Mouse (Mus musculus) limb, embryonic 14.5 days (tissue): ENCODE measurements around the gene Rasgrp3. TPM values are rescaled to one million over a fixed set of nuclear protein-coding genes. Genes with fewer than 3 reads are reported as not detected.

ENCODE experiments used
- ATAC-seq: fragments of 200-750 bp; cut with Nextera tagmentation; 2 replicates; pipeline ENCODE4 v1.8.0; 2017; ENCODE audit warnings: low read depth, moderate number of reproducible peaks, moderate TSS enrichment; ENCODE audit not compliant: low FRiP score
- DNase-seq: peaks from one replicate; pipeline ENCODE4 v3.0.0-alpha.2; 2015; ENCODE audit warnings: low spot score
- H3K27ac ChIP-seq: fragments of 300-500 bp; sonication (generic); replicated peaks from 2 replicates; pipeline ENCODE4 v1.5.1; 2014; ENCODE audit warnings: low read depth, mild to moderate bottlenecking, low read length, moderate library complexity, mixed read lengths
- H3K27me3 ChIP-seq: fragments of 300-500 bp; sonication (generic); 2 replicates; pipeline ENCODE4 v1.6.1; 2014; ENCODE audit warnings: low read length, mixed read lengths; ENCODE audit not compliant: control insufficient read depth, insufficient read depth
- H3K36me3 ChIP-seq: fragments of 300-500 bp; sonication (generic); 2 replicates; pipeline ENCODE4 v1.6.1; 2014; ENCODE audit warnings: mild to moderate bottlenecking, low read length, moderate library complexity, mixed read lengths; ENCODE audit not compliant: control insufficient read depth, insufficient read depth
- H3K4me1 ChIP-seq: fragments of 300-500 bp; sonication (generic); 2 replicates; pipeline ENCODE4 v1.6.1; 2014; ENCODE audit warnings: antibody characterized with exemption, low read length, mixed read lengths; ENCODE audit not compliant: control insufficient read depth, insufficient read depth
- H3K4me2 ChIP-seq: fragments of 300-500 bp; sonication (generic); replicated peaks from 2 replicates; pipeline ENCODE4 v1.6.1; 2014; ENCODE audit warnings: low read depth, mild to moderate bottlenecking, low read length, moderate library complexity; ENCODE audit not compliant: severe bottlenecking
- H3K4me3 ChIP-seq: fragments of 300-500 bp; sonication (generic); replicated peaks from 2 replicates; pipeline ENCODE4 v1.5.1; 2014; ENCODE audit warnings: low read length
- H3K9ac ChIP-seq: fragments of 300-500 bp; sonication (generic); 2 replicates; pipeline ENCODE4 v1.6.1; 2014; ENCODE audit warnings: mild to moderate bottlenecking, low read depth, low read length, moderate library complexity; ENCODE audit not compliant: severe bottlenecking
- H3K9me3 ChIP-seq: fragments of 300-500 bp; sonication (generic); 2 replicates; pipeline ENCODE4 v1.6.1; 2016; ENCODE audit warnings: low read length; ENCODE audit not compliant: control insufficient read depth
- POLR2A ChIP-seq: fragments of 200-500 bp; IDR thresholded peaks from 2 replicates; pipeline ENCODE4 v1.8.0; 2012; ENCODE audit warnings: inconsistent platforms, mild to moderate bottlenecking, moderate library complexity, borderline replicate concordance; ENCODE audit not compliant: insufficient read depth, insufficient read length; ENCODE audit errors: extremely low read depth
- WGBS: fragments of 180-500 bp; shearing (Covaris S2); extraction: QIAGEN DNeasy Blood & Tissue Kit; methylation state at CpG from one replicate; pipeline ENCODE4 v1.1.7; 2014; 5-methylcytosine and 5-hydroxymethylcytosine counted together
- polyA plus RNA-seq, 2 experiments: library from polyadenylated mRNA; depleted of rRNA in 1 of 2; stranded (reverse) in 1 of 2; unstranded in 1 of 2; fragments of >200 nt; fragmentation: Nextera tagmentation in 1 of 2; extraction: Ambion mirVana in 1 of 2; gene quantifications; 2 replicates each; pipeline versions ENCODE4 v1.2.1 to v1.2.3; 2012 to 2014

The Rasgrp3 gene
- polyA plus RNA-seq, 2 experiments, result 9.3 to 13.9 TPM

DNA sequence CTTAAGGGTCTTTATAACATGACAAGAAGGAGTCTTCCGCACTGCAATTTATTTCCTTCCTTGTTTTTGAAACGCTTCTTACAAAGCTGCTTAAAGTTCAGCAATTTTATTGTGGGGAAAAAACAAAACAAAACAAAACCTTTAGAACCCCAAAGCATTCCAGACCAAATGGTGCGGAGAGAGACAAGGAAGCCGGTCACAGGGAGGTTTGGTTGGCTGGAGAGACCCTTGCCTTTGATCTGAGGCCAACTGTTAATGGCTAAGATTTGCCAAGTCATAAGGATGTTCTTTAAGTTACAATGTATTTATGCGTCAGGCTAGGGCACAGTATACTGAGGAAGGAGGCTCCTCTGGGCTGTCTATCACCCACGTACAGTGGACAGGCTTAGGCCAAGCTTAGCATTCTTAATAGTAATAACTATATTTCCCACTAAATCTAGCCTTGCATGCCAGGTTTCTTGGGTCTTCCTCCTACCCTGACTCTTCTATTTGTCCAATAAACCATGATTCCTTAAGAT is 96.8 kb downstream of the Rasgrp3 start:
- no peak for DNase-seq
- H3K9ac ChIP-seq, result no peak overlapping the region
- WGBS, result 72% methylated on average over 6 of the region's 6 CpGs
- H3K36me3 ChIP-seq, result peaks cover 13% of the 10 kb centered on the region
- H3K27me3 ChIP-seq, result no peaks in the 10 kb centered on the region
- ATAC-seq, result no peak
- no peak overlapping the region for H3K4me3 ChIP-seq
- H3K27ac ChIP-seq, result no peak overlapping the region
- no peak overlapping the region for H3K4me2 ChIP-seq
- no peak for TF ChIP-seq POLR2A
- no peaks in the 10 kb centered on the region for H3K4me1 ChIP-seq
- H3K9me3 ChIP-seq, result no peaks in the 10 kb centered on the region

DNA sequence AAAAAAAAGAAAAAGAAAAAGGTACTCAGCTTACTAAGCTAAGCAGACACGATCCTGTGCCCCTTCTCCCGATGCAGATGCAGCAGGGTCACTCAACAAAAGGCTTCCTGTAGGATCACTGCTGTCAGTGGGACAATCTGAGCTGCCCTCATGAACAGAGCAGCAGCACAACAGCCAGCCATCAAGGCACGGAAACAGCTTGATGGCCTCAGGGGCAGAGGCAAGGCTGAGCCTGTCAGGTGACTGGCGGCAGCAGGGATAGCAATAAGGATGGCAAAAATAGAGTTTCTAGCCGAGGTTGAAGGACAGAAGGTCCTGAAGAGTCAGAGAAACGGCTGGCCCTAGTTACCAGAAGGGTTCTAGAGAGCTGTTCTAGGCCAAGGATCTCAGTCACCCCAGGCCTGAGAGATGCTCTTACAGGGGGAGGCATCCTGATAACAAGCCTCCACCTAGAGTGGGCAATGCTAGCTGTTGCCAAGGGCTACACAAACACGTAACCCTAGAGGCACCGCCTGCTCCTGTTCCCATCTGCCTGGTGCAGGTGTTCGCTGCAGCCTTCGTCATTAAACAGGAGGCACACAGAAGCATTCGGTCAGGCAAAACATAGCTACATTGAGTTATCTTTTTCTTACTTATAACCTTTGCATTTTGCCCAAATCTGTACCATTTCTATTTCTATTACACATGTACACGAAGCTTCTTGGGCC is 98.8 kb downstream of the Rasgrp3 start:
- Histone ChIP-seq H3K4me2 (no peak overlapping the region), H3K27ac (no peak overlapping the region), H3K4me3 (no peak overlapping the region), H3K27me3 (no peaks in the 10 kb centered on the region), H3K9ac (no peak overlapping the region), H3K9me3 (no peaks in the 10 kb centered on the region), H3K36me3 (peaks cover 24% of the 10 kb centered on the region), H3K4me1 (no peaks in the 10 kb centered on the region)
- TF ChIP-seq POLR2A, result no peak
- DNase-seq, result no peak
- ATAC-seq, result no peak
- 67% methylated on average over 12 of the region's 12 CpGs for WGBS

DNA sequence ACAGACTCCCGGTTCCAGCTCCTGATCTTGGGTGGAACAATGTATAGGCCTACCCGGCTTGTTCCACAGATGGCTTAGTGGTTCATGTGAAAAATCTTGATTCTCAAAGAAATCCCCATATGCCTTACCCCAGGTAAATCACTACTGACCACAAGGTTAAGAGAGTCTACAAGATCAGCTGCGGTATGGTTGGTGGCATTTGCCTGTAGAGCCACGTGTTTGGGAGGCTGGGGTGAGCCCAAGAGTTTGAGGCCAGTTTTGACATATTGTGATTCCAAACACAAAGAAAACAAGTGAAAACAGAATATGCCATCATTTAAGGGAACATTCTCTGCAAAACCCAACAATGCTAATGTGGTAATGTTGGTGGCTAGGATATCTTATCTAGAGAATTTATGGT is 99.9 kb downstream of the Rasgrp3 start:
- H3K9ac ChIP-seq, result no peak overlapping the region
- no peaks in the 10 kb centered on the region for H3K4me1 ChIP-seq
- WGBS, result 92% methylated on average over 4 of the region's 4 CpGs
- no peaks in the 10 kb centered on the region for H3K9me3 ChIP-seq
- no peak overlapping the region for H3K4me2 ChIP-seq
- no peak for TF ChIP-seq POLR2A
- no peak overlapping the region for H3K27ac ChIP-seq
- peaks cover 28% of the 10 kb centered on the region for H3K36me3 ChIP-seq
- ATAC-seq (no peak), DNase-seq (no peak)
- no peak overlapping the region for H3K4me3 ChIP-seq
- no peaks in the 10 kb centered on the region for H3K27me3 ChIP-seq

DNA sequence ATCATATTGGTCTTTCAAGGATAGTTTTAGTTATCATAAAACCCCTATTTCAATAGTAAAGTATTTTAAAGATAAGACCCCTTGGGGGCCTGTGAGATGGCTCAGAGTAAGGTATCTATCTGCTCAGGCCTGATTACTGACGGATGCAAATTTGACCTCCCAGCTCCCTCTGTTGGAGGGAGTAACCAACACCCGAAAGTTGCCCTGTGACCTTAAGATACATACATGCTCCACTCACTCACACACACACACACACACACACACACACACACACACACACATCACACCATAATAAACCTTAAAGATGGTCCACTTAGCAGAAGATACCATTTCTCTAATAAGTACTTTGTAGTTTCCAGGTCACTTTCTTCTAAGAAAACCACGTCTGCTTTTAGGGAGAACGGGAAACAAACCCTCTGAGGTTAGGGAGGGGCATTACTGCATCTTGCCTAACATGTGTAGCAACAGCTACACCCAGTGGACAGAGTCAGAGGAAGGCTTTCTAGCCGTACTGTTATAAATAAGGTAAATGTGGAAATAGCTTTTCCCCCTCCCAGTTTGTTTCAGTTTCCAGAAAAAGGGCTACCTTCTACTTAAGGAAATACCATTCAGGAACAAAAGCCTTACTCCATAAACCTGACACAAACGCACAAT is 100.8 kb downstream of the Rasgrp3 start:
- Histone ChIP-seq H3K4me2 (no peak overlapping the region), H3K9me3 (no peaks in the 10 kb centered on the region), H3K4me1 (no peaks in the 10 kb centered on the region), H3K27ac (no peak overlapping the region), H3K36me3 (peaks cover 33% of the 10 kb centered on the region), H3K27me3 (no peaks in the 10 kb centered on the region), H3K4me3 (no peak overlapping the region), H3K9ac (no peak overlapping the region)
- TF ChIP-seq POLR2A, result no peak
- peak; percentile 84 for DNase-seq
- WGBS, result 40% methylated on average over 6 of the region's 6 CpGs
- ATAC-seq, result peak; percentile 77; the same call in 1 of the 2 replicates

DNA sequence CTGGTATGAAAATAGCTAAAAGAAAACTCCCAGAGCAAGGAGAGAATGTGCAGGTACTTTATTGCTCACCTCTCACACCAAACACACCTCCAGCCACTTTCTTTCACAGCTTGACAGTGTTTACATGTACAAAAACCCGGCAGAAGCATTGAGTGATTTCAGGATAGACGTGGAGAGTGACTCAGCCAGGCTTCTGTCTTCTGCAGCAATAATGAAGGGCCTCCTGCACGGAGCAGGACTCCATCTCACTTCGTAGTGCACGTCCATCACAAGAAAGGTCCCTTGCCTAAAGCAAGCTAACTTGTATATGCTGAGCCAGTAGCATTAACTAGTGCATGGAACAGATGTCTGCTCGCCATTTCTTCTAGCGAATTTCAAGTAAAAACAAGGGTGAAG is 101.4 kb downstream of the Rasgrp3 start:
- TF ChIP-seq POLR2A, result no peak
- no peak overlapping the region for H3K4me2 ChIP-seq
- no peak overlapping the region for H3K4me3 ChIP-seq
- ATAC-seq (no peak), DNase-seq (no peak)
- peaks cover 38% of the 10 kb centered on the region for H3K36me3 ChIP-seq
- no peaks in the 10 kb centered on the region for H3K27me3 ChIP-seq
- no peaks in the 10 kb centered on the region for H3K4me1 ChIP-seq
- H3K9me3 ChIP-seq, result no peaks in the 10 kb centered on the region
- H3K27ac ChIP-seq, result no peak overlapping the region
- H3K9ac ChIP-seq, result no peak overlapping the region
- WGBS, result 87% methylated on average over 7 of the region's 7 CpGs
